In genomic region chr12:104851711-104852508, GRCm38 (mm10) we compare ENCODE assay signal across 8 mouse cellular contexts. TPM values are rescaled to one million over a fixed set of nuclear protein-coding genes. Genes with fewer than 3 reads are reported as not detected.
DNase-seq lines count a peak whose midpoint lies in the region; ATAC-seq and TF ChIP-seq lines count a peak whose summit lies in the region.

No protein-coding gene starts in this region.

- H3K79me2 ChIP-seq in liver, adult 2 months (ENCODE audit: control insufficient read depth, insufficient read depth, low read length): peaks cover 56% of the 10 kb centered on the region

- H3K36me3 ChIP-seq in intestine, embryonic 14.5 days (ENCODE audit: control insufficient read depth, insufficient read depth, low read length): no peaks in the 10 kb centered on the region
- no peaks in the 10 kb centered on the region for H3K36me3 ChIP-seq in liver, adult 2 months (ENCODE audit: control insufficient read depth, insufficient read depth, low read length)

- no peak for TF ChIP-seq CTCF in liver, adult 2 months (IDR thresholded peaks at IDR 0.05; ENCODE audit: low read depth, low read length)

- 0 out of 2 replicates have a peak, but pooled peaks have one; percentile 52 for TF ChIP-seq POLR2A in liver, adult 2 months (IDR thresholded peaks at IDR 0.05; ENCODE audit: extremely low read depth, insufficient read depth, low read length)

- no peak overlapping the region for H3K9ac ChIP-seq in intestine, embryonic 14.5 days (ENCODE audit: low read length)
- peak overlapping the region; percentile 74 for H3K9ac ChIP-seq in liver, adult 2 months (ENCODE audit: low read depth, low read length)

- peak; percentile 30 for DNase-seq in cerebellum, adult 9-11 months
- DNase-seq in cerebellum, adult 8-10 months: no peak
- peak; percentile 93 for DNase-seq in brain, adult 2 months (ENCODE audit: low read depth, low spot score)
- DNase-seq in gastrocnemius, postnatal 10 days: peak; percentile 56
- peak; percentile 79 for DNase-seq in intestine, embryonic 14.5 days (ENCODE audit: low spot score)
- peak; percentile 90 for DNase-seq in liver, adult 2 months (ENCODE audit: extremely low read depth, low read depth, low spot score)
- peak; percentile 65 for DNase-seq in neural tube, embryonic 10.5 days (ENCODE audit: extremely low spot score, low spot score)
- no peak for DNase-seq in left cerebral cortex, adult 11 months (ENCODE audit: low spot score)

- H3K27ac ChIP-seq in intestine, embryonic 14.5 days (ENCODE audit: low read depth): no peak overlapping the region
- H3K27ac ChIP-seq in liver, adult 2 months (replicated peaks; ENCODE audit: insufficient read depth, low read depth, low read length): peak overlapping the region; percentile 97

- 12% methylated on average over 16 of the region's 16 CpGs for WGBS in intestine, embryonic 14.5 days
- 10% methylated on average over 16 of the region's 16 CpGs for WGBS in liver, adult 2 months

- peak overlapping the region; percentile 44 for H3K4me2 ChIP-seq in intestine, embryonic 14.5 days (ENCODE audit: low read length)

- 0 out of 2 replicates have a peak overlapping the region, but pooled peaks have one; percentile 2 for H3K4me3 ChIP-seq in intestine, embryonic 14.5 days (ENCODE audit: low read depth, low read length)
- H3K4me3 ChIP-seq in liver, adult 2 months (ENCODE audit: insufficient read depth, low read depth, low read length): no peak overlapping the region; the same call in 1 of the 2 replicates

- H3K4me1 ChIP-seq in intestine, embryonic 14.5 days (replicated peaks; ENCODE audit: control insufficient read depth, insufficient read depth, low read length): peaks cover 12% of the 10 kb centered on the region
- peaks cover 73% of the 10 kb centered on the region for H3K4me1 ChIP-seq in liver, adult 2 months (ENCODE audit: control insufficient read depth, insufficient read depth, low read length)

- peak; percentile 76 for ATAC-seq in intestine, embryonic 14.5 days (replicated peaks; ENCODE audit: low FRiP score, low TSS enrichment, low read depth)

- no peaks in the 10 kb centered on the region for H3K27me3 ChIP-seq in intestine, embryonic 14.5 days (replicated peaks; ENCODE audit: control insufficient read depth, insufficient read depth, low read length)
- no peaks in the 10 kb centered on the region for H3K27me3 ChIP-seq in liver, adult 2 months (ENCODE audit: control insufficient read depth, insufficient read depth, low read length)

- no peaks in the 10 kb centered on the region for H3K9me3 ChIP-seq in intestine, embryonic 14.5 days (ENCODE audit: control insufficient read depth, low read length)

RNA-seq across cellular contexts. Expression of gene Clmn, which starts 13.0 kb away (rescaled TPM):
- 1 to 10 TPM; 4.2 TPM for total RNA-seq in gastrocnemius, postnatal 10 days (2021)
- polyA plus RNA-seq in intestine, embryonic 14.5 days (2014; fragmentation: Nextera tagmentation; extraction: Ambion mirVana): 3.4 and 4.0 TPM in 2 replicates
- total RNA-seq in liver, adult 2 months (2014; rRNA removed): 20.4 and 22.4 TPM in 2 replicates
- polyA plus RNA-seq in liver, adult 2 months (2012; rRNA removed): 12.1 and 13.7 TPM in 2 replicates

Comparison
In these comparisons a context has a peak if more than half of its experiments do, and no peak if none do; other contexts are left out.
1. DNase-seq: peak in cerebellum, adult 9-11 months (single experiment), brain, adult 2 months (single experiment), gastrocnemius, postnatal 10 days (single experiment), intestine, embryonic 14.5 days (single experiment), liver, adult 2 months (single experiment) and neural tube, embryonic 10.5 days (single experiment); none in cerebellum, adult 8-10 months (single experiment) and left cerebral cortex, adult 11 months (single experiment).